Mouse (Mus musculus) kidney, postnatal 25 days (tissue): ENCODE data around the gene Pard3b.
A peak's percentile ranks its signal among the peaks of the same experiment; 100 is the strongest.

Experiments
- DNase-seq, 2 experiments: peaks; one replicate each; pipeline ENCODE4 v3.0.0; 2021; ENCODE audit warnings: mixed read lengths in 2 of 2

The Pard3b gene

GRCm38 (mm10) chr1:62654436-62654835, 1015.8 kb downstream of the Pard3b start:
- DNase-seq, result no peak

DNA sequence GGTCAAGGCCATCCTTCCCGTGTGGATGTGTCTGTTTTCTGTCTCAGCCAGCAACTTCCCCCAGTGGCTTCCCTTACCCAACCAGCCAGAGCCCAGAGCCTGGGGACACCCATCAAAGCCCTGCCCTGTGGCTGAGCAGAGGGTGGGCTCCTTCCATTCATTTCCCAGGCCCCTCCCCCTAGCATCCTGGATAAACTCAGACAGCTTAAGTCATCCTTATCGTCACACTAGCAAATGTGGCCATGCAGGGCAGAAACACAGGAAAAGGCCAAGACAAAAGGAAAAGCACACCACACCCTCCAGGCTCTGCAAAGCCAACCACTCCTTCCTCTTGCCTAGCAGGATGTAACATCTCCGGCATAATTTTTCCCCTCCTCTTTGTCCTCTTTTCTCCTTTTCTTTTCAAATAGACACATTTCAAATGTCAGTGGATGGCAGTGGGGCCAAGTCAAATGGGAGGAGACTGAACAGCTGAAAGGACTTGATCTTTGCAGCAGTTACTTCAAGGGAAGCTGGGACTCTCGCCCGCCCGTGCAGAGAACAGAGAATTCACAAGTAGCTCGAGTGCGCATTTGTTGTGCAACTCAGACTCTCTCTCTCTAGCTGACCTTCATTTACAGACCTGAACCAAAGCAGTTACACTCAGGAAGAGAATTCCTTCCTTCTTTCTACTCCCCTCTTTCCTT, 1026.5 kb downstream of the Pard3b start:
- DNase-seq, result peak; percentile 58 to 75

DNA sequence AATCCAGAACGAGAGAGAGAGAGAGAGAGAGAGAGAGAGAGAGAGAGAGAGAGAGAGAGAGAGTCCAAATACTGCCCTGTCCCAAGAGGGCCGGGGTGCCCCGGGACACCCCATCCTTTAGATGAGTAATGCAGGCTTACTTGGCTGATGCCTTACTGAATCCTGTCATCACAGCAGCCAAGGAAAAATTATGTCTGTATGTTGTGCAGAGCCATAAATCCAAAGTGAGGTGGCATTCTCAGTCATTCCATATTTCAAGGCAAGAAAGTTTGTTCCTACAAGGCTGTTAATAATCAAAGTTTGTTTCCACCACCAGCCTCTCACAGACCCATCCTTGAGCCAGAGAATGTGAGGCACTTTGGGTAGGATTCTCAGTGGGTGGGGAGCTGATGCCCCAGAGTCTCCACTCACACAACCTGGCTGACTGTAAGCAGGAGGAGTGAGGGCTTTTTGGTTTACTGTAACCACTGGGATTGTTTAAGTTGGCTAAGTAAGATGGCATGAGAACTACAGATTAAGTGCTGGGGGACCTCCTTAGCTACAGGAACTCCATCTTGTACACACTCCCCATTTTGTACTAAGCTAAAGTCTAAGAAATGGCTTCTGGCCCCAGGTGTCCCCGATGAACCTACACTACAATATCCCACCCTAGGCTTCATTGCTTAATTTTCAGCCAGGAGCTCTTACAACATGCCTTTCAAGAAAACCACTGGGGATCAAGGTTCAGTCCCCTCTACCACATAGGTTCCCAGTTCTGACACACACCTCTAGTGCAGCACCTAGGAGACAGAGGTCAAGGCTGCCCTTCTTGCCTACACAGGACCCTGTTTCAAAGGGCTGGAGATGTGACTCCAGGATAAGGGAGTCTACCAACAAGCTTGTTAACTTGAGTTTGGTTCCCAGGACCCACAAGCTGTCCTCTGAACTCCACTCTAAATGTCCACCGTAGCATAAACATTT, 1027.4 kb downstream of the Pard3b start:
- no peak for DNase-seq

GRCm38 (mm10) chr1:62666780-62667179, 1028.2 kb downstream of the Pard3b start:
- DNase-seq, result no peak

DNA sequence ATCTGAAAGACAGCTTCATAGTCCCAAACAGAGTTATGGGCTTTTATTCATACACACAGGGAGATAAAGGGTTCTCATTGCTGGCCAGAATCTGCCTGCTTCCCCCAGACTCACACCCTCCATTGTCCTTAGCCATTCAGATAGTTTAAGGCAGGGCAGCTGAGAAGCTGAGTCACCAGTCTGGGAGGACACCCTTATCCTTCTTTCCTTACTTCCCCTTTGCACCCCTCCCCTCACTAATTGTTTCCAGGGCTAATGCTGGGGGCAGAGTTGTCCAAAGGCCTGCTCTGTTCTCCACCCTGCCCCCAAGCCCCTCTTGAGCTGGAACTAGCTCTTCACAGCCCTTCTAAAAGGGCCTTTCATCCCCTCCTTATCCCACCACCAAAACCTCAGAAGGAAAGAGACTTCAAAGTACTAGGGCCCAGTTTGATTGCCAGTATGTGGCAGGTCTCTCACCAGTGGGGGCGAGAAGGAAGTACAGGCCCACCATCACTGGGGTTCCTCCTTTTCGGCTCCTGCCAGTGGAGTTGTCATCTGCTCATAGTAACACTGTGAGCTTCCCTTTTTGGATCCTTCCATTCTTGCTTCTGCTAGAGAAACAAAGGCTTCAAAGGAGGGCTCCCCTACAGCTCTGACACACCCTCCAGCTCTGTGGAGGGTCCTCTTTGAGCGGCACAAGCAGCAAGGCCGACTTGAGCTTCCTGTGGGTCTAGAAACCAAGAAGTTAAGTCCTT, 1040.2 kb downstream of the Pard3b start:
- no peak for DNase-seq

DNA sequence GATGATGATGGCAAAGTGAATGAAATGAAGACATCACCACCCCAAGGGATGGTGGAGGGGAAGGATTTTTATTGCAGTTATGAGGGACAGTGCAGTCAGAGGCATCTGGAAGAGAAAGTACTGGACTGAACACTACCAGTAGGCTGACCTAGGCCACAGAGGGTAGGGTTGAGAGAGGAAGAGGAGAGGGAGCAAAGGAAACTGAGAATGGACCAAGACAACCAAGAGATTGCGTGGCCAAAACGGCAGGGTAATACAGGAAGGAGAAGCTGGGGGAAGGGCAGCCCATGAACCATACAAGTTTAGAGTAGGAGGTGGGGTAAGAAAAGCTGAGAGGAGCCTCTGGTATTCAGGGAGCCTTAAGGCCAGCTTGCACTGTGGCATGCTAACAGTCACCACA, 1040.8 kb downstream of the Pard3b start:
- DNase-seq, result no peak

GRCm38 (mm10) chr1:62682456-62683385, 1044.1 kb downstream of the Pard3b start:
- peak in 1 of 2 experiments; percentile 24 for DNase-seq

GRCm38 (mm10) chr1:62683498-62683897, 1044.9 kb downstream of the Pard3b start:
- peak in 1 of 2 experiments; percentile 0 for DNase-seq

- DNase-seq, result peak in 1 of 2 experiments; percentile 10
Measured at GRCm38 (mm10) chr1:62687511-62687910, 1048.9 kb downstream of the Pard3b start.

GRCm38 (mm10) chr1:62691175-62691574, 1052.6 kb downstream of the Pard3b start:
- no peak for DNase-seq
